25 mouse cellular contexts compared by ENCODE assay signal in the genomic region with DNA sequence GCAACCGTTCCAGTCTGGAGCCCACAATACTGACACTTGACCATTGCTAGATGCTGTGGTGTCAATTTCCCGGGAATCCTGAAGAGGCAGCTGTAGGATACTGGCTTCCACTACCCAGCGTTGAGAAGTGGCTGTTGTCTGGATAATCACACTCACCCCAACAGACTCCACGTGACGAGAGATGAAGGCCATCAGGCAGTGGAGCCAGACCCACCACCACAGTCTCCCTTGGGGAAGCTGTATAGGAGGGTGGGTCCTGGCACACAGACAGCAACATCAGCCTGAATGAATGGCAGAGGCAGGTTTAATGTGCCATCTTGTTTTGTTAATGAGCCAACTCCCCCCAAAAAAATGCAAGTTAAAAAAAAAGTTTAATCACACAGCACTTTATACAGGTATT. TPM values are rescaled to one million over a fixed set of nuclear protein-coding genes. Genes with fewer than 3 reads are reported as not detected.
DNase-seq lines count a peak whose midpoint lies in the region; ATAC-seq and TF ChIP-seq lines count a peak whose summit lies in the region.
"Had no signal": no experiment of that assay in that cellular context is flagged by ENCODE, and none has a peak within 500 bp of the region (broad histone marks: within the 10 kb centered on the region; RNA-seq: fewer than 3 reads in every experiment).

No protein-coding gene starts in this region.

- H3K9ac ChIP-seq in liver, embryonic 13.5 days, result peak overlapping the region; percentile 91
- H3K9ac ChIP-seq in liver, postnatal 0 days (replicated peaks), result no peak overlapping the region
- H3K9ac ChIP-seq: hindbrain, embryonic 14.5 days had no signal

- TF ChIP-seq EP300 in liver, postnatal 0 days (IDR thresholded peaks at IDR 0.05; ENCODE audit: low read depth), result no peak

- peaks cover 56% of the 10 kb centered on the region for H3K4me1 ChIP-seq in heart, embryonic 10.5 days
- peaks cover 5% of the 10 kb centered on the region for H3K4me1 ChIP-seq in bone marrow, adult 2 months (ENCODE audit: control insufficient read depth, insufficient read depth, low read length)
- peaks cover 74% of the 10 kb centered on the region for H3K4me1 ChIP-seq in liver, embryonic 13.5 days (replicated peaks)
- peaks cover 25% of the 10 kb centered on the region for H3K4me1 ChIP-seq in liver, postnatal 0 days (ENCODE audit: insufficient read depth)

- no peaks in the 10 kb centered on the region for H3K9me3 ChIP-seq in heart, embryonic 10.5 days
- H3K9me3 ChIP-seq in liver, embryonic 13.5 days (replicated peaks), result no peaks in the 10 kb centered on the region
- H3K9me3 ChIP-seq in liver, postnatal 0 days (ENCODE audit: low read length), result no peaks in the 10 kb centered on the region
- H3K9me3 ChIP-seq: embryonic facial prominence, embryonic 10.5 days; hindbrain, embryonic 10.5 days had no signal

- H3K27ac ChIP-seq in heart, embryonic 10.5 days, result 0 out of 2 replicates have a peak overlapping the region, but pooled peaks have one; percentile 31
- peak overlapping the region; percentile 96 for H3K27ac ChIP-seq in bone marrow, adult 2 months (ENCODE audit: control insufficient read depth, insufficient read depth, low read depth, low read length, poor library complexity)
- peak overlapping the region; percentile 98 for H3K27ac ChIP-seq in liver, embryonic 13.5 days
- H3K27ac ChIP-seq in liver, postnatal 0 days (ENCODE audit: low read depth), result 0 out of 2 replicates have a peak overlapping the region, but pooled peaks have one; percentile 69
- H3K27ac ChIP-seq: embryonic facial prominence, embryonic 10.5 days; hindbrain, embryonic 10.5 days; hindbrain, embryonic 14.5 days had no signal

- H3K4me2 ChIP-seq in liver, embryonic 13.5 days, result peak overlapping the region; percentile 95
- peak overlapping the region; percentile 90 for H3K4me2 ChIP-seq in liver, postnatal 0 days (ENCODE audit: low read depth, low read length)
- H3K4me2 ChIP-seq: hindbrain, embryonic 14.5 days had no signal

- no peak for ATAC-seq in liver, embryonic 13.5 days (ENCODE audit: low read depth)
- no peak for ATAC-seq in liver, postnatal 0 days
- ATAC-seq: activated CD4-positive, CD25-positive, alpha-beta regulatory T cell, adult 4 months; forebrain, embryonic 16.5 days; Patski had no signal

- H3K4me3 ChIP-seq in heart, embryonic 10.5 days, result no peak overlapping the region
- H3K4me3 ChIP-seq in bone marrow, adult 2 months (replicated peaks; ENCODE audit: control insufficient read depth, low read depth, low read length), result no peak overlapping the region
- peak overlapping the region; percentile 40 for H3K4me3 ChIP-seq in liver, embryonic 13.5 days (replicated peaks)
- no peak overlapping the region for H3K4me3 ChIP-seq in liver, postnatal 0 days (ENCODE audit: low read depth, low read length)
- H3K4me3 ChIP-seq: hindbrain, embryonic 10.5 days had no signal

- no peak for TF ChIP-seq POLR2A in bone marrow, adult 2 months (IDR thresholded peaks at IDR 0.05; ENCODE audit: borderline replicate concordance, control insufficient read depth, low read depth, low read length)

- no peak for DNase-seq in heart, embryonic 10.5 days (ENCODE audit: low spot score)
- no peak for DNase-seq in heart, adult 18-20 months
- no peak for DNase-seq in liver, embryonic 13.5 days
- DNase-seq in liver, postnatal 0 days, result no peak
- DNase-seq in embryo, embryonic 11 days, result no peak
- no peak for DNase-seq in gastrocnemius, adult 8-10 months (ENCODE audit: low spot score in 2 of 2)
- DNase-seq: adrenal gland, postnatal 14 days; cerebellum, adult 18-20 months; cerebellum, adult 9-11 months; cerebellum, postnatal 36 days; gastrocnemius, postnatal 25 days had no signal

- H3K36me3 ChIP-seq in heart, embryonic 10.5 days, result peaks cover 50% of the 10 kb centered on the region
- H3K36me3 ChIP-seq in liver, embryonic 13.5 days, result peaks cover 75% of the 10 kb centered on the region
- peaks cover 54% of the 10 kb centered on the region for H3K36me3 ChIP-seq in liver, postnatal 0 days (replicated peaks; ENCODE audit: insufficient read depth, low read length)

- peaks cover 35% of the 10 kb centered on the region for H3K27me3 ChIP-seq in heart, embryonic 10.5 days (ENCODE audit: insufficient read depth, poor library complexity, severe bottlenecking)
- H3K27me3 ChIP-seq in liver, embryonic 13.5 days, result peaks cover 17% of the 10 kb centered on the region
- peaks cover 18% of the 10 kb centered on the region for H3K27me3 ChIP-seq in liver, postnatal 0 days (ENCODE audit: insufficient read depth, low read length)
- H3K27me3 ChIP-seq: Patski had no signal

- no peak for TF ChIP-seq CTCF in bone marrow, adult 2 months (IDR thresholded peaks at IDR 0.05; ENCODE audit: control insufficient read depth, insufficient read depth, low read length)
- no peak for TF ChIP-seq CTCF in liver, postnatal 0 days (IDR thresholded peaks at IDR 0.05; ENCODE audit: low read depth)

- WGBS in heart, embryonic 10.5 days, result 46% methylated on average over 5 of the region's 5 CpGs
- 72% methylated on average over 5 of the region's 5 CpGs for WGBS in bone marrow, adult 2 months
- 54% methylated on average over 5 of the region's 5 CpGs for WGBS in liver, embryonic 13.5 days (ENCODE audit: insufficient replicate concordance)
- WGBS in liver, postnatal 0 days (ENCODE audit: insufficient replicate concordance), result 79% methylated on average over 5 of the region's 5 CpGs

RNA-seq across cellular contexts. Expression of a gene that starts 6.7 kb away (rescaled TPM):
- polyA plus RNA-seq in heart, embryonic 10.5 days (2016; fragmentation: Nextera tagmentation; extraction: Ambion mirVana), result 2.3 and 2.7 TPM in 2 replicates
- total RNA-seq in heart, adult 18-20 months (2021), result 1 to 10 TPM in 1 of 2 experiments, under 1 TPM in 1; 0.94 to 1.4 TPM
- 31.3 and 31.7 TPM in 2 replicates for polyA plus RNA-seq in bone marrow, adult 2 months (2011; ENCODE audit: insufficient read depth, insufficient read length, low replicate concordance, missing spikeins)
- 28.5 and 32.7 TPM in 2 replicates for polyA plus RNA-seq in liver, embryonic 13.5 days (2015; fragmentation: Nextera tagmentation; extraction: Ambion mirVana)
- polyA plus RNA-seq in liver, postnatal 0 days (2015; fragmentation: Nextera tagmentation; extraction: Ambion mirVana), result 15.5 and 17.4 TPM in 2 replicates
- under 1 TPM; 0.15 to 0.75 (median 0.51) TPM for total RNA-seq in gastrocnemius, adult 8-10 months (2022)
- total RNA-seq: granulocyte monocyte progenitor cell, adult 5-6 weeks had no signal
- polyA plus RNA-seq: activated CD4-positive, CD25-positive, alpha-beta regulatory T cell, adult 4 months had no signal

RNA-seq across cellular contexts. Expression of a gene that starts 43.4 kb away (rescaled TPM):
- 120 and 142 TPM in 2 replicates for polyA plus RNA-seq in heart, embryonic 10.5 days (2016; fragmentation: Nextera tagmentation; extraction: Ambion mirVana)
- total RNA-seq in heart, adult 18-20 months (2021), result 10 to 100 TPM; 25.1 to 29.4 TPM
- polyA plus RNA-seq in bone marrow, adult 2 months (2011; ENCODE audit: insufficient read depth, insufficient read length, low replicate concordance, missing spikeins), result 20.1 and 41.9 TPM in 2 replicates
- polyA plus RNA-seq in liver, embryonic 13.5 days (2015; fragmentation: Nextera tagmentation; extraction: Ambion mirVana), result 59.3 and 62.7 TPM in 2 replicates
- 64.4 and 67.4 TPM in 2 replicates for polyA plus RNA-seq in liver, postnatal 0 days (2015; fragmentation: Nextera tagmentation; extraction: Ambion mirVana)
- 10 to 100 TPM; 10.4 to 12.7 (median 11.5) TPM for total RNA-seq in gastrocnemius, adult 8-10 months (2022)

RNA-seq across cellular contexts. Expression of a gene that starts 43.9 kb away (rescaled TPM):
- polyA plus RNA-seq in heart, embryonic 10.5 days (2016; fragmentation: Nextera tagmentation; extraction: Ambion mirVana), result 8.5 and 10.3 TPM in 2 replicates
- 10 to 100 TPM; 27.7 to 29.5 TPM for total RNA-seq in heart, adult 18-20 months (2021)
- 90.9 and 133 TPM in 2 replicates for polyA plus RNA-seq in bone marrow, adult 2 months (2011; ENCODE audit: insufficient read depth, insufficient read length, low replicate concordance, missing spikeins)
- 17.5 and 22.1 TPM in 2 replicates for polyA plus RNA-seq in liver, embryonic 13.5 days (2015; fragmentation: Nextera tagmentation; extraction: Ambion mirVana)
- 15.2 and 16.3 TPM in 2 replicates for polyA plus RNA-seq in liver, postnatal 0 days (2015; fragmentation: Nextera tagmentation; extraction: Ambion mirVana)
- 10 to 100 TPM; 22.4 to 27.6 (median 22.5) TPM for total RNA-seq in gastrocnemius, adult 8-10 months (2022)

RNA-seq across cellular contexts. Expression of a gene that starts 48.8 kb away (rescaled TPM):
- polyA plus RNA-seq in heart, embryonic 10.5 days (2016; fragmentation: Nextera tagmentation; extraction: Ambion mirVana), result not detected in 2 replicates
- total RNA-seq in heart, adult 18-20 months (2021), result not detected
- not detected in 2 replicates for polyA plus RNA-seq in bone marrow, adult 2 months (2011; ENCODE audit: insufficient read depth, insufficient read length, low replicate concordance, missing spikeins)
- polyA plus RNA-seq in liver, embryonic 13.5 days (2015; fragmentation: Nextera tagmentation; extraction: Ambion mirVana), result not detected in 2 replicates
- polyA plus RNA-seq in liver, postnatal 0 days (2015; fragmentation: Nextera tagmentation; extraction: Ambion mirVana), result not detected in 2 replicates
- not detected for total RNA-seq in gastrocnemius, adult 8-10 months (2022)
- total RNA-seq: adrenal gland, adult 18-20 months; adrenal gland, postnatal 14 days; gastrocnemius, postnatal 25 days; granulocyte monocyte progenitor cell, adult 5-6 weeks; heart, postnatal 25 days had no signal
- polyA plus RNA-seq: activated CD4-positive, CD25-positive, alpha-beta regulatory T cell, adult 4 months; C2C12; embryonic facial prominence, embryonic 10.5 days; embryonic facial prominence, embryonic 14.5 days; forebrain, embryonic 11.5 days; forebrain, embryonic 16.5 days; heart, embryonic 16.5 days; hindbrain, embryonic 10.5 days; Patski had no signal

Comparison
In these comparisons a context has a peak if more than half of its experiments do, and no peak if none do; other contexts are left out.
1. H3K27ac ChIP-seq: peak in every context shown above with its lines; median percentile 98 in liver, embryonic 13.5 days; 96 in bone marrow, adult 2 months; 69 in liver, postnatal 0 days; 31 in heart, embryonic 10.5 days.